Mouse (Mus musculus): Measurements from ENCODE around the gene Nceh1. TPM values are rescaled to one million over a fixed set of nuclear protein-coding genes. Genes with fewer than 3 reads are reported as not detected.
"Not testable (repeated sequence)": the region's sequence is repeated elsewhere in the genome, so short reads cannot be mapped to it uniquely, and the experiment has no call there.

Nceh1 gene
- total and polyA plus RNA-seq, 2 experiments = 8.9 to 32.5 TPM

- WGBS = 70% methylated on average over 4 of the region's 4 CpGs
- Histone ChIP-seq H3K4me3 (ENCODE audit: insufficient read depth, low read depth, low read length) (no peak overlapping the region), H3K36me3 (ENCODE audit: control insufficient read depth, insufficient read depth, low read length) (no peaks in the 10 kb centered on the region), H3K4me1 (ENCODE audit: control insufficient read depth, insufficient read depth, low read length) (peaks cover 16% of the 10 kb centered on the region), H3K27ac (replicated peaks; ENCODE audit: insufficient read depth, low read depth, low read length) (no peak overlapping the region), H3K9ac (ENCODE audit: low read depth, low read length) (no peak overlapping the region), H3K27me3 (ENCODE audit: control insufficient read depth, insufficient read depth, low read length) (no peaks in the 10 kb centered on the region), H3K79me2 (ENCODE audit: control insufficient read depth, insufficient read depth, low read length) (no peaks in the 10 kb centered on the region)
- TF ChIP-seq POLR2A (IDR thresholded peaks at IDR 0.05; ENCODE audit: extremely low read depth, insufficient read depth, low read length) = no peak
- no peak for TF ChIP-seq CTCF (IDR thresholded peaks at IDR 0.05; ENCODE audit: low read depth, low read length)
- no peak for DNase-seq (ENCODE audit: extremely low read depth, low read depth, low spot score)
Measured at GRCm38 (mm10) chr3:27269151-27269550, 86.4 kb downstream of the Nceh1 start.

DNA sequence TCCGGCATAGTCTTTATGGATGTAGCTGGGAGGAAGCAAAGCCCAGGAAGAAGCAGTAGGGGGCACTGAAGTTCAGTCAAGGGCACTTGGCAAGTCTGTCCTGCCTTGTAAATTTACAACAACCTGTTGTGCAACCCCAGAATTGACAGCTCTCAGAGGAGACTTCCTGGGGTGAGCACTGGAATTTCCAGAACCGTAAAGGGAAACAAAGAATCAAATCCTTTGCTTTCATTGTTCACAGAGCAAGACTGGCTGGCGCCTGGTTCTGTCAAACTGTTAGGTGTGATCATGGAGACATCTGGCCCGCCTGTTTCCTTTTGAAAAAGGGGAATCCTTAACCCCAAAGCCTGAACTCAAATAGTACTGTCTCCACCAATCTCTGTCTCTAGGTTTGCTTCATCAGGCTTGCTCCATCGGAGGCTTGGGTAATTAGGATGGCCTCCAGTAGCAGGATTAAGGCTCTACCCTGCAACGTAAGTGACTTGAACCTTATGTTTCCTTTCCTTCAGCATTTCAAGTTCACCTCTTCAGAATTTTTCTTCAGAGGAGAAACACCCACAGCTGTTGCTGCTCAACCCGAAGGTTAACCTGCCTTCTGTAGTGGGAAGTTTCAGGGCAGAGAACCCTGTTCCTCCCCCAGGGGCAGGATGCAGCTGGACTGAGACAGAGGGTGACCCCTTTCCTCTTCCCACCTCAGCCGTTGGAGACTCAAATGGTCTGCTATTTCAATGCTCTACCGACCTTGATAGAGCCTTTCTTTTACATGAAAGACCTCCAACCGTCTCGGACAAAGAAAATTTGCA lies 87.6 kb downstream of the Nceh1 start:
- H3K9ac ChIP-seq (ENCODE audit: low read depth, low read length) = no peak overlapping the region
- no peaks in the 10 kb centered on the region for H3K36me3 ChIP-seq (ENCODE audit: control insufficient read depth, insufficient read depth, low read length)
- peaks cover 16% of the 10 kb centered on the region for H3K4me1 ChIP-seq (ENCODE audit: control insufficient read depth, insufficient read depth, low read length)
- H3K27ac ChIP-seq (replicated peaks; ENCODE audit: insufficient read depth, low read depth, low read length) = peak overlapping the region; percentile 49
- H3K4me3 ChIP-seq (ENCODE audit: insufficient read depth, low read depth, low read length) = no peak overlapping the region
- 27% methylated on average over 11 of the region's 11 CpGs for WGBS
- TF ChIP-seq CTCF (IDR thresholded peaks at IDR 0.05; ENCODE audit: low read depth, low read length) = peak; percentile 61
- TF ChIP-seq POLR2A (IDR thresholded peaks at IDR 0.05; ENCODE audit: extremely low read depth, insufficient read depth, low read length) = no peak
- no peaks in the 10 kb centered on the region for H3K27me3 ChIP-seq (ENCODE audit: control insufficient read depth, insufficient read depth, low read length)
- peak; percentile 89 for DNase-seq (ENCODE audit: extremely low read depth, low read depth, low spot score)
- no peaks in the 10 kb centered on the region for H3K79me2 ChIP-seq (ENCODE audit: control insufficient read depth, insufficient read depth, low read length)

- 31% methylated on average over 7 of the region's 7 CpGs for WGBS
- peaks cover 16% of the 10 kb centered on the region for H3K4me1 ChIP-seq (ENCODE audit: control insufficient read depth, insufficient read depth, low read length)
- H3K36me3 ChIP-seq (ENCODE audit: control insufficient read depth, insufficient read depth, low read length) = no peaks in the 10 kb centered on the region
- H3K4me3 ChIP-seq (ENCODE audit: insufficient read depth, low read depth, low read length) = no peak overlapping the region
- H3K27me3 ChIP-seq (ENCODE audit: control insufficient read depth, insufficient read depth, low read length) = no peaks in the 10 kb centered on the region
- H3K79me2 ChIP-seq (ENCODE audit: control insufficient read depth, insufficient read depth, low read length) = no peaks in the 10 kb centered on the region
- peak overlapping the region; percentile 49 for H3K9ac ChIP-seq (ENCODE audit: low read depth, low read length)
- TF ChIP-seq POLR2A (IDR thresholded peaks at IDR 0.05; ENCODE audit: extremely low read depth, insufficient read depth, low read length) (no peak), CTCF (IDR thresholded peaks at IDR 0.05; ENCODE audit: low read depth, low read length) (no peak)
- peak overlapping the region; percentile 57 for H3K27ac ChIP-seq (replicated peaks; ENCODE audit: insufficient read depth, low read depth, low read length)
- peak; percentile 37 for DNase-seq (ENCODE audit: extremely low read depth, low read depth, low spot score)
Measured at GRCm38 (mm10) chr3:27272926-27273745, 90.4 kb downstream of the Nceh1 start.

DNA sequence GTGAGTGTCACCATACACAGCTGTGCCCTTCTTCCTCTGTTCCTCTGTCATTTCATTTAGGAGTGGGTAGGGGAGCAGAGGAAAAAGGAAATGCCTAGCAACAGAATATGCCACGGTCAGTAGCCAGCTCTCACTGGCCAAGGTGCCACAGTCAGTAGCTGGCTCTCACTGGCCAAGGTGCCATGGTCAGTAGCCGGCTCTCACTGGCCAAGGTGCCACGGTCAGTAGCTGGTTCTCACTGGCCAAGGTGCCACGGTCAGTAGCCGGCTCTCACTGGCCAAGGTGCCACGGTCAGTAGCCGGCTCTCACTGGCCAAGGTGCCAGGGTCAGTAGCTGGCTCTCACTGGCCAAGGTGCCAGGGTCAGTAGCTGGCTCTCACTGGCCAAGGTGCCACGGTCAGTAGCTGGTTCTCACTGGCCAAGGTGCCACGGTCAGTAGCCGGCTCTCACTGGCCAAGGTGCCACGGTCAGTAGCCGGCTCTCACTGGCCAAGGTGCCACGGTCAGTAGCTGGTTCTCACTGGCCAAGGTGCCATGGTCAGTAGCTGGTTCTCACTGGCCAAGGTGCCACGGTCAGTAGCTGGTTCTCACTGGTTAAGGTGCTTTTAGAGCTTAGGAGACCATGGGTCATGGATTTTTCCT lies 96.6 kb downstream of the Nceh1 start:
- not testable (repeated sequence) for H3K4me3 ChIP-seq (ENCODE audit: insufficient read depth, low read depth, low read length); H3K36me3 ChIP-seq (ENCODE audit: control insufficient read depth, insufficient read depth, low read length); H3K4me1 ChIP-seq (ENCODE audit: control insufficient read depth, insufficient read depth, low read length); H3K9ac ChIP-seq (ENCODE audit: low read depth, low read length); DNase-seq (ENCODE audit: extremely low read depth, low read depth, low spot score); H3K79me2 ChIP-seq (ENCODE audit: control insufficient read depth, insufficient read depth, low read length); H3K27me3 ChIP-seq (ENCODE audit: control insufficient read depth, insufficient read depth, low read length); H3K27ac ChIP-seq (replicated peaks; ENCODE audit: insufficient read depth, low read depth, low read length)
- 97% methylated on average over 14 of the region's 14 CpGs for WGBS

- Histone ChIP-seq H3K36me3 (ENCODE audit: control insufficient read depth, insufficient read depth, low read length) (no peaks in the 10 kb centered on the region), H3K27ac (replicated peaks; ENCODE audit: insufficient read depth, low read depth, low read length) (peak overlapping the region; percentile 23), H3K4me1 (ENCODE audit: control insufficient read depth, insufficient read depth, low read length) (peaks cover 2% of the 10 kb centered on the region; the same call in 1 of the 2 replicates), H3K79me2 (ENCODE audit: control insufficient read depth, insufficient read depth, low read length) (no peaks in the 10 kb centered on the region), H3K27me3 (ENCODE audit: control insufficient read depth, insufficient read depth, low read length) (no peaks in the 10 kb centered on the region), H3K4me3 (ENCODE audit: insufficient read depth, low read depth, low read length) (no peak overlapping the region), H3K9ac (ENCODE audit: low read depth, low read length) (no peak overlapping the region)
- TF ChIP-seq CTCF (IDR thresholded peaks at IDR 0.05; ENCODE audit: low read depth, low read length) = no peak
- no peak for TF ChIP-seq POLR2A (IDR thresholded peaks at IDR 0.05; ENCODE audit: extremely low read depth, insufficient read depth, low read length)
- peak; percentile 26 for DNase-seq (ENCODE audit: extremely low read depth, low read depth, low spot score)
- 46% methylated on average over 11 of the region's 11 CpGs for WGBS
Measured at GRCm38 (mm10) chr3:27280280-27280749, 97.5 kb downstream of the Nceh1 start.
